Mouse (Mus musculus) liver, embryonic 14.5 days (tissue): ENCODE measurements around the gene Gm49361. TPM values are rescaled to one million over a fixed set of nuclear protein-coding genes. Genes with fewer than 3 reads are reported as not detected.

Experiments used
- ATAC-seq: fragments of 200-750 bp; cut with Nextera tagmentation; 2 replicates; pipeline ENCODE4 v1.8.0; 2017; ENCODE audit warnings: moderate number of reproducible peaks, mild to moderate bottlenecking, moderate library complexity; ENCODE audit not compliant: insufficient read depth
- DNase-seq, 3 experiments: peaks; one replicate each; pipeline ENCODE4 v3.0.0-alpha.2; 2012 to 2013; ENCODE audit warnings: low read depth in 3 of 3, low spot score in 3 of 3
- H3K27ac ChIP-seq: fragments of 300-500 bp; sonication (generic); 2 replicates; pipeline ENCODE4 v1.5.1; 2014; ENCODE audit warnings: moderate library complexity, mild to moderate bottlenecking, control low read depth, inconsistent platforms
- H3K27me3 ChIP-seq: fragments of 300-500 bp; sonication (generic); 2 replicates; pipeline ENCODE4 v1.6.1; 2014; ENCODE audit warnings: mild to moderate bottlenecking, low read length, moderate library complexity; ENCODE audit not compliant: control insufficient read depth, insufficient read depth
- H3K36me3 ChIP-seq: fragments of 300-500 bp; sonication (generic); replicated peaks from 2 replicates; pipeline ENCODE4 v1.6.1; 2014; ENCODE audit warnings: low read depth; ENCODE audit not compliant: control insufficient read depth, insufficient read depth
- H3K4me1 ChIP-seq, 2 experiments: fragments of 200-500 bp in 1 of 2; fragments of 300-500 bp in 1 of 2; sonication (generic) in 1 of 2; replicated peaks; 2 replicates each; pipeline ENCODE4 v1.6.1; 2012 to 2014; ENCODE audit warnings: antibody characterized with exemption in 1 of 2, inconsistent platforms in 1 of 2, low read length in 1 of 2; ENCODE audit not compliant: control insufficient read depth in 2 of 2, insufficient read depth in 2 of 2
- H3K4me2 ChIP-seq: fragments of 300-500 bp; sonication (generic); 2 replicates; pipeline ENCODE4 v1.6.1; 2014; ENCODE audit warnings: low read depth, mild to moderate bottlenecking, control low read depth, moderate library complexity
- H3K4me3 ChIP-seq, 2 experiments: fragments of 200-500 bp in 1 of 2; fragments of 300-500 bp in 1 of 2; sonication (generic) in 1 of 2; 2 replicates each; pipeline ENCODE4 v1.5.1; 2012 to 2014; ENCODE audit warnings: low read depth in 2 of 2, low read length in 2 of 2, mild to moderate bottlenecking in 2 of 2, control low read depth in 1 of 2, inconsistent platforms in 1 of 2, moderate library complexity in 1 of 2; ENCODE audit not compliant: insufficient read depth in 1 of 2
- H3K9ac ChIP-seq: fragments of 300-500 bp; sonication (generic); replicated peaks from 2 replicates; pipeline ENCODE4 v1.6.1; 2014; ENCODE audit warnings: mild to moderate bottlenecking, control low read depth, moderate library complexity
- H3K9me3 ChIP-seq: fragments of 300-500 bp; sonication (generic); 2 replicates; pipeline ENCODE4 v1.6.1; 2016; ENCODE audit warnings: low read length, mixed read lengths; ENCODE audit not compliant: control insufficient read depth
- CTCF ChIP-seq: IDR thresholded peaks from 2 replicates; pipeline ENCODE4 v1.5.1; 2016; ENCODE audit warnings: antibody characterized with exemption, low read depth, control low read depth
- EP300 ChIP-seq: IDR thresholded peaks from 2 replicates; pipeline ENCODE4 v1.6.1; 2016; ENCODE audit warnings: antibody characterized with exemption, low read depth
- WGBS: fragments of 180-500 bp; shearing (Covaris S2); extraction: QIAGEN DNeasy Blood & Tissue Kit; methylation state at CpG from one replicate; pipeline ENCODE4 v1.1.7; 2014; ENCODE audit not compliant: insufficient replicate concordance; 5-methylcytosine and 5-hydroxymethylcytosine counted together
- polyA plus RNA-seq, 2 experiments: library from polyadenylated mRNA; depleted of rRNA in 1 of 2; stranded (reverse) in 1 of 2; unstranded in 1 of 2; fragments of >200 nt; fragmentation: Nextera tagmentation in 1 of 2; extraction: Ambion mirVana in 1 of 2; gene quantifications; 2 replicates each; pipeline versions ENCODE4 v1.2.1 to v1.2.3; 2012 to 2014

The Gm49361 gene
- polyA plus RNA-seq (2012; rRNA removed) (not detected in 2 replicates), polyA plus RNA-seq (2014; fragmentation: Nextera tagmentation; extraction: Ambion mirVana) (not detected in 2 replicates)

DNA sequence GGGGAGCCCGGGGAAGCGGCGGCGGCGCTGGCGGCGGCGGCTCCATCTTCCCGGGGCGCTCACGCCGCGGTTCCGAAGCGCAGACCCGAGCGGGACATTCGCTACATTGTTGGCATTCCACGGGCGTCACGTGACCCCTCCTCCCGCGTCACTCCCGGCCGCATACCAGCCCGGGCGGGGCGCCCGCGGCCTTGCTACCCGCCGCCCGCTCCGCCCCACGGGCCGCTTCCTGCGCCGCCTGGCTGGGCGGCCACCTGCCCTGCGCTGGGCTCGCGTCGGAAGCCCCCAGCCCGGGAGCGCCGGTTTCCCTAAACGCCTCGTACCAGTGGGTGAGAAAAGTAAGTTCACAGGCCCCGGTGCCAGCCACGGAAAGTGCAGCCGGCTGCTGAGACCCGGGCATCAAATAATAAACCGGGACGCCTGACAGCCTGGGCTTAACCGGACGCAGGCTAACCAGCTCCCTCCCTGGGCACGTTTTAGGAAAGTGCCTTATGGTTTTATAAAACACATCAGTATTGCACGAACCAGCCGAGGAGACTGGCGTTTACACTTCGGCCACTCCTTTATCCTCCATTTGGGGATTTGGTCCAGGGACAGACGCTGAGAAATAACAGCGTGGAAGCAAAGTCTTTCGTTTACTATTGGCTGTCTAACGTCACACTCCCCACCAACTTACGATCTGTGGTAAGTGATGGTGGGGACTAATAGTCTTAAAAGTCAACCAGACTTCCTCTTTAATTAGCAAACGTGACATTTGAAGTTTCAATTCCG is at the start of gene Gm49361:
TSS of gene Gm49361 (minus strand) at position 103 of the 771 bp plus-strand sequence.
- H3K4me1 ChIP-seq: peaks cover 17 to 20% of the 10 kb centered on the region in 2 experiments
- no peaks in the 10 kb centered on the region for H3K36me3 ChIP-seq
- peaks cover 26% of the 10 kb centered on the region for H3K27me3 ChIP-seq
- DNase-seq (peak; percentile 65 to 72 (median 66)), ATAC-seq (peak; percentile 91)
- H3K4me3 ChIP-seq: peak within 1 kb of the TSS; percentile 85 to 86
- H3K4me2 ChIP-seq: peak within 1 kb of the TSS; percentile 91
- H3K9me3 ChIP-seq: no peaks in the 10 kb centered on the region
- under 1% methylated on average over 63 of the region's 68 CpGs for WGBS
- H3K9ac ChIP-seq: peak within 1 kb of the TSS; percentile 58
- TF ChIP-seq CTCF (no peak), EP300 (no peak)
- peak within 1 kb of the TSS; percentile 53; the same call in 1 of the 2 replicates for H3K27ac ChIP-seq

GRCm38 (mm10) chr14:57791171-57791570 is 45.3 kb upstream of the Gm49361 start:
- H3K4me2 ChIP-seq: no peak overlapping the region
- H3K4me3 ChIP-seq: no peak overlapping the region
- no peaks in the 10 kb centered on the region for H3K4me1 ChIP-seq
- no peaks in the 10 kb centered on the region for H3K27me3 ChIP-seq
- no peak overlapping the region for H3K9ac ChIP-seq
- H3K36me3 ChIP-seq: no peaks in the 10 kb centered on the region
- TF ChIP-seq EP300 (no peak), CTCF (no peak)
- WGBS: 68% methylated on average over 4 of the region's 4 CpGs
- H3K9me3 ChIP-seq: no peaks in the 10 kb centered on the region
- H3K27ac ChIP-seq: no peak overlapping the region
- ATAC-seq: no peak
- no peak for DNase-seq

GRCm38 (mm10) chr14:57789759-57790158 is 43.9 kb upstream of the Gm49361 start:
- H3K9me3 ChIP-seq: no peaks in the 10 kb centered on the region
- ATAC-seq: no peak
- H3K27me3 ChIP-seq: no peaks in the 10 kb centered on the region
- H3K36me3 ChIP-seq: no peaks in the 10 kb centered on the region
- no peaks in the 10 kb centered on the region for H3K4me1 ChIP-seq
- no peak overlapping the region for H3K27ac ChIP-seq
- TF ChIP-seq EP300: no peak
- TF ChIP-seq CTCF: no peak
- no peak overlapping the region for H3K4me2 ChIP-seq
- no peak overlapping the region for H3K9ac ChIP-seq
- no peak for DNase-seq
- no peak overlapping the region for H3K4me3 ChIP-seq
- 77% methylated on average over 9 of the region's 9 CpGs for WGBS

- Histone ChIP-seq H3K27me3 (no peaks in the 10 kb centered on the region), H3K36me3 (no peaks in the 10 kb centered on the region), H3K9me3 (no peaks in the 10 kb centered on the region), H3K4me1 (no peaks in the 10 kb centered on the region), H3K9ac (no peak overlapping the region), H3K27ac (no peak overlapping the region), H3K4me2 (no peak overlapping the region), H3K4me3 (no peak overlapping the region)
- no peak for TF ChIP-seq EP300
- TF ChIP-seq CTCF: no peak
- DNase-seq (no peak), ATAC-seq (no peak)
- 73% methylated on average over 2 of the region's 2 CpGs for WGBS
These were observed 43.4 kb upstream of the Gm49361 start for GRCm38 (mm10) chr14:57789311-57789710.

DNA sequence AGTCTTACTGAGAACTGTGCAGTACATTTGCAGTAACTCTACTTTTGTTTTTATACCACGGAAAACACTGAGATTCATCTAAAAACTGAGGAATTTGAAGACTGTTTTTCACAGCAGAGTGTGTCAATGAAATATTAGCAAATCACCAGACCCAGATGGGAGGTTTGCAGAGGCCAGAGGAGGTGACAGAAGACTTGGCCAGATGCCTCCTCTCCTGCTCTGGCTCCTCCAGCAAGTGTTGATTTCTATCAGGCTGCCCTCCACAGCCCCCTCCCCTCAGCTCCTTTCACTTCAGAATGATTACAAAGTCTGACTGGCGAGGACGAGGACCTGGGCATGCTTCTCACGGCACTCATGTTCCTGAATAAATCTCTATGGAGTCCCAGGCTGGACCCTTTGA is 41.5 kb upstream of the Gm49361 start:
- 59% methylated on average over 4 of the region's 4 CpGs for WGBS
- Histone ChIP-seq H3K9me3 (no peaks in the 10 kb centered on the region), H3K9ac (no peak overlapping the region), H3K4me2 (no peak overlapping the region), H3K4me3 (no peak overlapping the region), H3K4me1 (no peaks in the 10 kb centered on the region), H3K36me3 (no peaks in the 10 kb centered on the region), H3K27ac (no peak overlapping the region), H3K27me3 (no peaks in the 10 kb centered on the region)
- TF ChIP-seq EP300 (no peak), CTCF (no peak)
- no peak for DNase-seq
- ATAC-seq: no peak
